Mouse (Mus musculus): ENCODE measurements around the gene Chuk.

Gene Chuk

GRCm38 (mm10) chr19:44107661-44108521, 611 bp upstream of the Chuk start:
- DNase-seq (ENCODE audit: low spot score in 2 of 2) = peak; percentile 16 to 18

GRCm38 (mm10) chr19:44104393-44104792, 2.9 kb downstream of the Chuk start:
- DNase-seq (ENCODE audit: low spot score in 2 of 2) = no peak

GRCm38 (mm10) chr19:44103001-44103400, 4.3 kb downstream of the Chuk start:
- no peak for DNase-seq (ENCODE audit: low spot score in 2 of 2)

- no peak for DNase-seq (ENCODE audit: low spot score in 2 of 2)
Observed at GRCm38 (mm10) chr19:44100840-44101239, 6.4 kb downstream of the Chuk start.

- DNase-seq (ENCODE audit: low spot score in 2 of 2) = no peak
Observed at GRCm38 (mm10) chr19:44086278-44086677, 21.0 kb downstream of the Chuk start.

- DNase-seq (ENCODE audit: low spot score in 2 of 2) = no peak
Observed at GRCm38 (mm10) chr19:44080920-44081319, 26.4 kb downstream of the Chuk start.

- DNase-seq (ENCODE audit: low spot score in 2 of 2) = no peak
Observed at GRCm38 (mm10) chr19:44080023-44080422, 27.3 kb downstream of the Chuk start.

- no peak for DNase-seq (ENCODE audit: low spot score in 2 of 2)
Observed at GRCm38 (mm10) chr19:44077024-44077423, 30.3 kb downstream of the Chuk start.

GRCm38 (mm10) chr19:44076457-44076856, 30.8 kb downstream of the Chuk start:
- no peak for DNase-seq (ENCODE audit: low spot score in 2 of 2)

- DNase-seq (ENCODE audit: low spot score in 2 of 2) = no peak
Observed at GRCm38 (mm10) chr19:44074986-44075385, 32.3 kb downstream of the Chuk start.

- DNase-seq (ENCODE audit: low spot score in 2 of 2) = no peak
Observed at GRCm38 (mm10) chr19:44071166-44071565, 36.1 kb downstream of the Chuk start.

- DNase-seq (ENCODE audit: low spot score in 2 of 2) = no peak
Observed at GRCm38 (mm10) chr19:44069914-44070232, 37.4 kb downstream of the Chuk start.

GRCm38 (mm10) chr19:44069121-44069913, 38.0 kb downstream of the Chuk start, which contains the start of gene Erlin1:
Erlin1 (minus strand) TSS chr19:44069785.
- peak; percentile 90 to 92 for DNase-seq (ENCODE audit: low spot score in 2 of 2)

GRCm38 (mm10) chr19:44068232-44068631, 39.0 kb downstream of the Chuk start:
- no peak for DNase-seq (ENCODE audit: low spot score in 2 of 2)

GRCm38 (mm10) chr19:44067323-44068049, 39.8 kb downstream of the Chuk start:
- no peak for DNase-seq (ENCODE audit: low spot score in 2 of 2)

GRCm38 (mm10) chr19:44064734-44065133, 42.5 kb downstream of the Chuk start:
- no peak for DNase-seq (ENCODE audit: low spot score in 2 of 2)

GRCm38 (mm10) chr19:44063773-44064172, 43.5 kb downstream of the Chuk start:
- DNase-seq (ENCODE audit: low spot score in 2 of 2) = no peak

- DNase-seq (ENCODE audit: low spot score in 2 of 2) = no peak
Observed at GRCm38 (mm10) chr19:44060226-44060625, 47.1 kb downstream of the Chuk start.

- DNase-seq (ENCODE audit: low spot score in 2 of 2) = no peak
Observed at GRCm38 (mm10) chr19:44055173-44055826, 52.0 kb downstream of the Chuk start.

GRCm38 (mm10) chr19:44050388-44050787, 56.9 kb downstream of the Chuk start:
- no peak for DNase-seq (ENCODE audit: low spot score in 2 of 2)

- no peak for DNase-seq (ENCODE audit: low spot score in 2 of 2)
Observed at GRCm38 (mm10) chr19:44049282-44049681, 58.0 kb downstream of the Chuk start.

- DNase-seq (ENCODE audit: low spot score in 2 of 2) = no peak
Observed at GRCm38 (mm10) chr19:44045847-44046246, 61.4 kb downstream of the Chuk start.

Measured in right cerebral cortex, adult 2 months (tissue).